Mouse (Mus musculus): ENCODE data around the gene Kat5.

DNA sequence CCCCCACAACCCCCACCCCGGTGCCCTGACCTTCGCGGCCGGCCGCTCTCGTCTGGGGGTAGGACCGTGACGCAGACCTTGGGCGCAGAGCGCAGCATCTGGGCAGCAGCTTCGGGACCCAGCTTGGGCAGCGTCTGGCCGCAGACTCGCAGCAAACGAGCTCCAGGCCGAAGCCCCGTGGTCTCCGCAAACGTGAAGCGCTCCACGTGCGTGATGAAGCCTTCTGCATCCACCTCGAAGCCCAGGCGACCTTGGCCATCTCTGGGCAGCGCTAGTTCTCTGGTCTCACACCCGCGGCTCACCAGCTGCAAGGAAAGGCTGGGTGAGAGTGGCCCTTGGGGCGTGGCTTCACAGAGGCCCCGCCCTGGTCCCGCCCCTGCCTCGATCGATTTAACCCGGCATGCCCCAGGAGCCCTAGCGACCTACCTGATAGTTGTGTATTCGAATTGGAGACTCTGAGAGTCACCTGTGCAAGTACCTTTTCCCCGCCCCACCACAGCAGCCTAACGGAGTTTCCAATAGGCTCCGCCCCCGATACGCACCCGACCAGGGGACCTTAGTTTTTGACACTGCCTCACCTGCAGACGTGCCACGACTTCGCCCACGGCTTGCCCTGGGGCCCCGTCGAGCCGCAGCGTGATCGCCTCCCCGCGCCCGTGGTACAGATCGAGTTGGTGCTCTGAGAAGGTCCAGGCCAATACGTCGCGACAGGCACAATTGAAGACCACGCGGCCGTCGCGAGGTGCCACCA lies 44.1 kb upstream of the Kat5 start:
- no peak for TF ChIP-seq POLR2A (IDR thresholded peaks at IDR 0.05; ENCODE audit: low read depth, low read length)
- no peak for TF ChIP-seq CTCF (conservative IDR thresholded peaks at IDR 0.05; ENCODE audit: insufficient read depth, insufficient read length, low read depth, low read length)
